Comparison of ENCODE assay signal across 8 mouse cellular contexts in genomic region chr5:135778471-135779445, GRCm38 (mm10). TPM values are rescaled to one million over a fixed set of nuclear protein-coding genes. Genes with fewer than 3 reads are reported as not detected.
DNase-seq lines count a peak whose midpoint lies in the region; ATAC-seq and TF ChIP-seq lines count a peak whose summit lies in the region.

Mdh2 (plus strand) TSS chr5:135778480.

- TF ChIP-seq POLR2A in olfactory bulb, adult 2 months (IDR thresholded peaks at IDR 0.05; ENCODE audit: insufficient read depth, low read depth, low read length), result peak; percentile 98
- TF ChIP-seq POLR2A in thymus, adult 2 months (IDR thresholded peaks at IDR 0.05; ENCODE audit: control insufficient read depth, extremely low read depth, insufficient read depth, low read length, poor library complexity), result peak; percentile 86; the same call in 1 of the 2 replicates

- intact Hi-C loops in heart, postnatal 36 days (cut with DNase I), result loop anchor here (1.0 to 5.0 kb wide), 2 partner anchors 147 to 386 kb away; partner anchors contain the start of gene Pom121

- ATAC-seq in G1E (ENCODE audit: extremely low read depth, insufficient number of reproducible peaks, low FRiP score, poor library complexity, severe bottlenecking), result peak; percentile 90
- peak; percentile 98 for ATAC-seq in forebrain, embryonic 16.5 days
- ATAC-seq in lung, embryonic 14.5 days (ENCODE audit: insufficient read depth), result peak; percentile 98

- H3K4me2 ChIP-seq in forebrain, embryonic 16.5 days (ENCODE audit: low read length), result peak within 1 kb of the TSS; percentile 94
- H3K4me2 ChIP-seq in lung, embryonic 14.5 days, result peak within 1 kb of the TSS; percentile 88

- peaks cover 54% of the 10 kb centered on the region for H3K4me1 ChIP-seq in G1E (ENCODE audit: insufficient read depth, low read depth, low read length)
- peaks cover 28% of the 10 kb centered on the region for H3K4me1 ChIP-seq in forebrain, embryonic 16.5 days (replicated peaks; ENCODE audit: control insufficient read depth, insufficient read depth, low read length)
- peaks cover 8% of the 10 kb centered on the region; the same call in 1 of the 2 replicates for H3K4me1 ChIP-seq in lung, embryonic 14.5 days (ENCODE audit: insufficient read depth)
- peaks cover 11% of the 10 kb centered on the region; the same call in 1 of the 2 replicates for H3K4me1 ChIP-seq in olfactory bulb, adult 2 months (ENCODE audit: control insufficient read depth, insufficient read depth, low read length)
- peaks cover 16% of the 10 kb centered on the region for H3K4me1 ChIP-seq in thymus, adult 2 months (replicated peaks; ENCODE audit: control insufficient read depth, insufficient read depth, low read length)

- no peaks in the 10 kb centered on the region for H3K9me3 ChIP-seq in G1E (replicated peaks)
- H3K9me3 ChIP-seq in forebrain, embryonic 16.5 days (ENCODE audit: control insufficient read depth, low read length), result no peaks in the 10 kb centered on the region
- no peaks in the 10 kb centered on the region for H3K9me3 ChIP-seq in lung, embryonic 14.5 days (ENCODE audit: low read depth, low read length)

- peak; percentile 98 for DNase-seq in G1E (ENCODE audit: low spot score)
- DNase-seq in cerebellum, adult 18-20 months, result peak; percentile 99 to 100
- peak; percentile 98 to 99 for DNase-seq in heart, postnatal 36 days
- DNase-seq in layer of hippocampus, adult 2 months (ENCODE audit: low spot score in 2 of 2), result peak; percentile 98 to 99
- peak; percentile 100 for DNase-seq in lung, embryonic 14.5 days
- DNase-seq in thymus, adult 2 months, result peak; percentile 99

- peaks cover 5% of the 10 kb centered on the region; the same call in 1 of the 2 replicates for H3K27me3 ChIP-seq in G1E (ENCODE audit: insufficient read depth, low read length)
- no peaks in the 10 kb centered on the region for H3K27me3 ChIP-seq in forebrain, embryonic 16.5 days (replicated peaks; ENCODE audit: control insufficient read depth, insufficient read depth, low read length)
- H3K27me3 ChIP-seq in lung, embryonic 14.5 days (ENCODE audit: insufficient read depth, low read length), result no peaks in the 10 kb centered on the region
- no peaks in the 10 kb centered on the region for H3K27me3 ChIP-seq in thymus, adult 2 months (ENCODE audit: control insufficient read depth, insufficient read depth, low read length)

- 1% methylated on average over 69 of the region's 70 CpGs for WGBS in forebrain, embryonic 16.5 days
- WGBS in lung, embryonic 14.5 days, result under 1% methylated on average over 70 of the region's 70 CpGs
- WGBS in olfactory bulb, adult 2 months, result under 1% methylated on average over 70 of the region's 70 CpGs
- 2% methylated on average over 70 of the region's 70 CpGs for WGBS in thymus, adult 2 months

- peak within 1 kb of the TSS; percentile 91 for H3K4me3 ChIP-seq in G1E (ENCODE audit: low read depth, low read length)
- peak within 1 kb of the TSS; percentile 73 for H3K4me3 ChIP-seq in forebrain, embryonic 16.5 days (replicated peaks; ENCODE audit: low read length)
- peak within 1 kb of the TSS; percentile 83 for H3K4me3 ChIP-seq in layer of hippocampus, adult 2 months
- peak within 1 kb of the TSS; percentile 85 for H3K4me3 ChIP-seq in lung, embryonic 14.5 days (ENCODE audit: low read depth, low read length)
- peak within 1 kb of the TSS; percentile 84 for H3K4me3 ChIP-seq in olfactory bulb, adult 2 months (ENCODE audit: insufficient read depth, low read depth, low read length)
- H3K4me3 ChIP-seq in thymus, adult 2 months (ENCODE audit: control insufficient read depth, insufficient read depth, low read length), result peak within 1 kb of the TSS; percentile 95

- peak within 1 kb of the TSS; percentile 80 for H3K27ac ChIP-seq in forebrain, embryonic 16.5 days (ENCODE audit: low read length)
- H3K27ac ChIP-seq in layer of hippocampus, adult 2 months, result peak within 1 kb of the TSS; percentile 95
- peak within 1 kb of the TSS; percentile 90 for H3K27ac ChIP-seq in lung, embryonic 14.5 days (ENCODE audit: low read depth)
- peak within 1 kb of the TSS; percentile 92 for H3K27ac ChIP-seq in olfactory bulb, adult 2 months (ENCODE audit: insufficient read depth, low read depth, low read length)
- H3K27ac ChIP-seq in thymus, adult 2 months (ENCODE audit: control insufficient read depth, insufficient read depth, low read length), result peak within 1 kb of the TSS; percentile 58

- peak within 1 kb of the TSS; percentile 80 for H3K9ac ChIP-seq in forebrain, embryonic 16.5 days (replicated peaks; ENCODE audit: low read depth, low read length)
- peak within 1 kb of the TSS; percentile 86 for H3K9ac ChIP-seq in lung, embryonic 14.5 days

- TF ChIP-seq CTCF in G1E (IDR thresholded peaks at IDR 0.05; ENCODE audit: low read depth, low read length), result no peak
- no peak for TF ChIP-seq CTCF in layer of hippocampus, adult 2 months (conservative IDR thresholded peaks at IDR 0.05)
- TF ChIP-seq CTCF in lung, embryonic 14.5 days (IDR thresholded peaks at IDR 0.05; ENCODE audit: low read depth), result no peak
- no peak for TF ChIP-seq CTCF in olfactory bulb, adult 2 months (IDR thresholded peaks at IDR 0.05; ENCODE audit: insufficient read depth, low read depth, low read length)
- no peak; the same call in 1 of the 2 replicates for TF ChIP-seq CTCF in thymus, adult 2 months (IDR thresholded peaks at IDR 0.05; ENCODE audit: borderline replicate concordance, control insufficient read depth, extremely low read depth, insufficient read depth, low read length, poor library complexity)

- H3K36me3 ChIP-seq in G1E (replicated peaks), result peaks cover 43% of the 10 kb centered on the region
- 0 out of 2 replicates have a peak, but pooled peaks cover 6% of the 10 kb centered on the region for H3K36me3 ChIP-seq in forebrain, embryonic 16.5 days (ENCODE audit: control insufficient read depth, insufficient read depth)
- peaks cover 37% of the 10 kb centered on the region for H3K36me3 ChIP-seq in lung, embryonic 14.5 days (ENCODE audit: insufficient read depth)
- H3K36me3 ChIP-seq in thymus, adult 2 months (ENCODE audit: control insufficient read depth, insufficient read depth, low read length), result peaks cover 6% of the 10 kb centered on the region

RNA-seq across cellular contexts. Expression of gene Mdh2, which starts in this region (rescaled TPM):
- total RNA-seq in G1E (2014; fragmentation: Nextera tagmentation) (200 and 245 TPM in 2 replicates), G1E (2017) (141 and 153 TPM in 2 replicates)
- 664 and 799 TPM in 2 replicates for polyA plus RNA-seq in G1E (2012)
- 562 and 563 TPM in 2 replicates for polyA plus RNA-seq in forebrain, embryonic 16.5 days (2015; fragmentation: Nextera tagmentation; extraction: Ambion mirVana)
- total RNA-seq in heart, postnatal 36 days (2021), result 1,000 to 10,000 TPM; 1,890 to 1,983 TPM
- total RNA-seq in layer of hippocampus, adult 2 months (2021), result 100 to 1,000 TPM; 382 to 388 TPM
- 464 and 470 TPM in 2 replicates for polyA plus RNA-seq in lung, embryonic 14.5 days (2014; fragmentation: Nextera tagmentation; extraction: Ambion mirVana)
- 359 and 724 TPM in 2 replicates for polyA plus RNA-seq in olfactory bulb, adult 2 months (2012; ENCODE audit: insufficient read depth, insufficient read length, low replicate concordance, missing spikeins)
- 619 and 638 TPM in 2 replicates for polyA plus RNA-seq in thymus, adult 2 months (2012; rRNA removed)

Comparison
In these comparisons a context has a peak if more than half of its experiments do, and no peak if none do; other contexts are left out.
1. Peak in every context shown above with its lines: DNase-seq, ATAC-seq, H3K4me3 ChIP-seq and H3K27ac ChIP-seq.
2. RNA of gene Mdh2 (total RNA-seq): 1,890 to 1,983 TPM in heart, postnatal 36 days; 382 to 388 TPM in layer of hippocampus, adult 2 months and 141 to 245 TPM in G1E; every median in the first group is over 4 times any median in the second.